Comparison of ENCODE assay signal across 16 mouse cellular contexts in the genomic region with DNA sequence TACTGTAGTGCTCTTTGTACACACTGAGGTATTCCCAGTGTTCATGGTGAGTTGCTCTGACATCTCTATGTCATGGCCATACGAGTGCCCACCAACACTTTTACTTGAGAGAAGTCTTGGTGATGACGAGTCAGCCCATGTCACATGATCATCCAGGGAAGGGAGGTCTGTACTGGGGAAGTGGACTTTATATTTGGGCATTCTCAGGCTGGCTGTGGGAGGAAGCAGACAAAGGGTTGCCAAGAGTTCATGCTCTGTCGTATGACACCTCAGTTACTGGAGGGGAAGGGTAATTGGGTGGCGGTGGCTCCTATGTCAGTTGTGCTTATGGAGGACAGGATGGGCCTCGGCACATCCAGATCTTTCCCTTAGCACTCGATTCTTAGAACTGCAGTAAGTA.
"Had no signal": no experiment of that assay in that cellular context is flagged by ENCODE, and none has a peak within 500 bp of the region (broad histone marks: within the 10 kb centered on the region; RNA-seq: fewer than 3 reads in every experiment).

No protein-coding gene starts in this region.

- H3K36me3 ChIP-seq: stomach, embryonic 15.5 days had no signal

- H3K27me3 ChIP-seq: limb, embryonic 12.5 days; neural tube, embryonic 13.5 days; stomach, embryonic 15.5 days had no signal

- H3K9me3 ChIP-seq: limb, embryonic 12.5 days; midbrain, embryonic 10.5 days; neural tube, embryonic 13.5 days; stomach, embryonic 15.5 days had no signal

- H3K27ac ChIP-seq: limb, embryonic 12.5 days; macrophage; midbrain, embryonic 10.5 days; neural tube, embryonic 13.5 days; stomach, embryonic 15.5 days had no signal

- H3K4me1 ChIP-seq: limb, embryonic 12.5 days had no signal

- DNase-seq: kidney, adult 8-10 months; kidney, postnatal 36 days; layer of hippocampus, adult 9-11 months; layer of hippocampus, postnatal 36 days; liver; midbrain, embryonic 14.5 days; retina, postnatal 1 day; right cerebral cortex, postnatal 4 days; thymus, adult 2 months; thymus, postnatal 25 days had no signal

- H3K4me2 ChIP-seq: limb, embryonic 12.5 days; neural tube, embryonic 13.5 days; stomach, embryonic 15.5 days had no signal

- H3K4me3 ChIP-seq: limb, embryonic 12.5 days; midbrain, embryonic 10.5 days; neural tube, embryonic 13.5 days; stomach, embryonic 15.5 days had no signal

- H3K9ac ChIP-seq: limb, embryonic 12.5 days; neural tube, embryonic 13.5 days; stomach, embryonic 15.5 days had no signal

- ATAC-seq: intestine, embryonic 16.5 days had no signal
